In genomic region chr7:97579067-97579975, GRCm38 (mm10) we compare ENCODE assay signal across 8 mouse cellular contexts. TPM values are rescaled to one million over a fixed set of nuclear protein-coding genes. Genes with fewer than 3 reads are reported as not detected.
DNase-seq lines count a peak whose midpoint lies in the region; ATAC-seq and TF ChIP-seq lines count a peak whose summit lies in the region.

Gene Aamdc (minus strand): TSS chr7:97579497.
Gene Rsf1 (plus strand): TSS chr7:97579889.

- H3K27ac ChIP-seq in embryonic facial prominence, embryonic 14.5 days (replicated peaks; ENCODE audit: low read depth, low read length), result peak within 1 kb of the TSS; percentile 99
- peak within 1 kb of the TSS; percentile 85 for H3K27ac ChIP-seq in heart, adult 2 months
- peak within 1 kb of the TSS; percentile 99 for H3K27ac ChIP-seq in limb, embryonic 13.5 days
- H3K27ac ChIP-seq in midbrain, embryonic 16.5 days (ENCODE audit: low read length), result peak within 1 kb of the TSS; percentile 99

- TF ChIP-seq POLR2A in heart, adult 2 months (IDR thresholded peaks at IDR 0.05; ENCODE audit: insufficient read depth, low read depth, low read length), result peak; percentile 96

- H3K27me3 ChIP-seq in embryonic facial prominence, embryonic 14.5 days (replicated peaks; ENCODE audit: control insufficient read depth, insufficient read depth, low read length), result no peaks in the 10 kb centered on the region
- no peaks in the 10 kb centered on the region for H3K27me3 ChIP-seq in heart, adult 2 months (ENCODE audit: control insufficient read depth, insufficient read depth, low read length)
- no peaks in the 10 kb centered on the region for H3K27me3 ChIP-seq in limb, embryonic 13.5 days
- no peaks in the 10 kb centered on the region for H3K27me3 ChIP-seq in midbrain, embryonic 16.5 days (ENCODE audit: control insufficient read depth, insufficient read depth, low read depth, low read length)

- peak; percentile 93 for DNase-seq in 3T3-L1 (ENCODE audit: low read depth, low spot score)
- peak; percentile 80 to 90 for DNase-seq in adrenal gland, postnatal 4 days (ENCODE audit: low spot score in 2 of 2)
- DNase-seq in embryonic facial prominence, embryonic 14.5 days (ENCODE audit: low spot score), result peak; percentile 99
- peak; percentile 92 to 96 for DNase-seq in heart, adult 2 months
- peak; percentile 95 to 97 for DNase-seq in kidney, adult 8-10 months
- DNase-seq in spleen, postnatal 10 days (ENCODE audit: low spot score in 2 of 2), result peak; percentile 91 to 97

- peak within 1 kb of the TSS; percentile 100 for H3K4me3 ChIP-seq in embryonic facial prominence, embryonic 14.5 days (ENCODE audit: low read depth, low read length)
- peak within 1 kb of the TSS; percentile 95 for H3K4me3 ChIP-seq in heart, adult 2 months
- peak within 1 kb of the TSS; percentile 100 for H3K4me3 ChIP-seq in limb, embryonic 13.5 days
- H3K4me3 ChIP-seq in midbrain, embryonic 16.5 days (ENCODE audit: low read depth, low read length), result peak within 1 kb of the TSS; percentile 100

- TF ChIP-seq EP300 in heart, adult 2 months (IDR thresholded peaks at IDR 0.05; ENCODE audit: insufficient read depth, low read depth, low read length), result peak; percentile 79; the same call in 1 of the 2 replicates

- peak within 1 kb of the TSS; percentile 57 for H3K4me2 ChIP-seq in embryonic facial prominence, embryonic 14.5 days (ENCODE audit: low read depth, low read length)
- peak within 1 kb of the TSS; percentile 81 for H3K4me2 ChIP-seq in limb, embryonic 13.5 days (replicated peaks)
- H3K4me2 ChIP-seq in midbrain, embryonic 16.5 days (ENCODE audit: low read length), result peak within 1 kb of the TSS; percentile 84

- intact Hi-C loops in heart, adult 2 months (cut with DNase I), result loop anchor here (1.0 to 10.0 kb wide), 4 partner anchors 98 to 1773 kb away; partner anchors contain the start of genes Ints4 and Serpinh1

- WGBS in embryonic facial prominence, embryonic 14.5 days, result under 1% methylated on average over 52 of the region's 68 CpGs
- under 1% methylated on average over 53 of the region's 68 CpGs for WGBS in heart, adult 2 months
- WGBS in limb, embryonic 13.5 days, result under 1% methylated on average over 55 of the region's 68 CpGs
- WGBS in midbrain, embryonic 16.5 days, result under 1% methylated on average over 67 of the region's 68 CpGs

- 0 out of 2 replicates have a peak, but pooled peaks cover 3% of the 10 kb centered on the region for H3K9me3 ChIP-seq in embryonic facial prominence, embryonic 14.5 days (ENCODE audit: control insufficient read depth, low read length)
- no peaks in the 10 kb centered on the region for H3K9me3 ChIP-seq in limb, embryonic 13.5 days
- H3K9me3 ChIP-seq in midbrain, embryonic 16.5 days (replicated peaks; ENCODE audit: control insufficient read depth, low read length, poor library complexity, severe bottlenecking), result no peaks in the 10 kb centered on the region

- ATAC-seq in embryonic facial prominence, embryonic 14.5 days (ENCODE audit: low read depth), result peak; percentile 98
- peak; percentile 98 for ATAC-seq in limb, embryonic 13.5 days (ENCODE audit: low FRiP score, low read depth)
- ATAC-seq in midbrain, embryonic 16.5 days, result peak; percentile 98

- H3K36me3 ChIP-seq in embryonic facial prominence, embryonic 14.5 days (ENCODE audit: control insufficient read depth, insufficient read depth, low read length), result peaks cover 20% of the 10 kb centered on the region
- H3K36me3 ChIP-seq in heart, adult 2 months (ENCODE audit: control insufficient read depth, insufficient read depth, low read length), result no peaks in the 10 kb centered on the region
- peaks cover 13% of the 10 kb centered on the region for H3K36me3 ChIP-seq in limb, embryonic 13.5 days
- no peaks in the 10 kb centered on the region for H3K36me3 ChIP-seq in midbrain, embryonic 16.5 days (ENCODE audit: control insufficient read depth, insufficient read depth, low read length)

- H3K4me1 ChIP-seq in embryonic facial prominence, embryonic 14.5 days (ENCODE audit: control insufficient read depth, insufficient read depth, low read length), result 0 out of 2 replicates have a peak, but pooled peaks cover 3% of the 10 kb centered on the region
- peaks cover 4% of the 10 kb centered on the region; the same call in 1 of the 2 replicates for H3K4me1 ChIP-seq in heart, adult 2 months (ENCODE audit: control insufficient read depth, insufficient read depth, low read length)
- H3K4me1 ChIP-seq in limb, embryonic 13.5 days, result peaks cover 20% of the 10 kb centered on the region
- H3K4me1 ChIP-seq in midbrain, embryonic 16.5 days (ENCODE audit: control insufficient read depth, insufficient read depth, low read length), result peaks cover 14% of the 10 kb centered on the region

- TF ChIP-seq CTCF in heart, adult 2 months (IDR thresholded peaks at IDR 0.05), result peak; percentile 92

- H3K79me2 ChIP-seq in heart, adult 2 months (replicated peaks; ENCODE audit: control insufficient read depth, insufficient read depth, low read length), result 0 out of 2 replicates have a peak, but pooled peaks cover 3% of the 10 kb centered on the region

- peak within 1 kb of the TSS; percentile 100 for H3K9ac ChIP-seq in embryonic facial prominence, embryonic 14.5 days (ENCODE audit: low read depth, low read length)
- H3K9ac ChIP-seq in heart, adult 2 months (ENCODE audit: low read depth, low read length), result peak within 1 kb of the TSS; percentile 96
- H3K9ac ChIP-seq in limb, embryonic 13.5 days, result peak within 1 kb of the TSS; percentile 100
- H3K9ac ChIP-seq in midbrain, embryonic 16.5 days (ENCODE audit: low read depth, low read length), result peak within 1 kb of the TSS; percentile 100

RNA-seq across cellular contexts. Expression of gene Aamdc, which starts in this region (rescaled TPM):
- 10 to 100 TPM; 29.9 to 33.4 TPM for total RNA-seq in adrenal gland, postnatal 4 days (2021)
- 87.4 and 92.1 TPM in 2 replicates for polyA plus RNA-seq in embryonic facial prominence, embryonic 14.5 days (2014; fragmentation: Nextera tagmentation; extraction: Ambion mirVana)
- 10 to 100 TPM; 61.0 to 67.7 TPM for total RNA-seq in heart, adult 2 months (2021)
- 62.6 and 77.1 TPM in 2 replicates for polyA plus RNA-seq in heart, adult 2 months (2012; rRNA removed)
- 82.3 and 86.6 TPM in 2 replicates for polyA plus RNA-seq in limb, embryonic 13.5 days (2015; fragmentation: Nextera tagmentation; extraction: Ambion mirVana)
- 52.6 and 53.8 TPM in 2 replicates for polyA plus RNA-seq in midbrain, embryonic 16.5 days (2015; fragmentation: Nextera tagmentation; extraction: Ambion mirVana)

RNA-seq across cellular contexts. Expression of gene Rsf1, which starts in this region (rescaled TPM):
- total RNA-seq in adrenal gland, postnatal 4 days (2021), result 10 to 100 TPM; 35.4 to 40.4 TPM
- polyA plus RNA-seq in embryonic facial prominence, embryonic 14.5 days (2014; fragmentation: Nextera tagmentation; extraction: Ambion mirVana), result 18.0 and 20.8 TPM in 2 replicates
- total RNA-seq in heart, adult 2 months (2021), result 10 to 100 TPM; 14.6 to 15.7 TPM
- 1.5 and 3.0 TPM in 2 replicates for polyA plus RNA-seq in heart, adult 2 months (2012; rRNA removed)
- polyA plus RNA-seq in limb, embryonic 13.5 days (2015; fragmentation: Nextera tagmentation; extraction: Ambion mirVana), result 31.1 and 32.1 TPM in 2 replicates
- 26.9 and 35.6 TPM in 2 replicates for polyA plus RNA-seq in midbrain, embryonic 16.5 days (2015; fragmentation: Nextera tagmentation; extraction: Ambion mirVana)

Comparison
In these comparisons a context has a peak if more than half of its experiments do, and no peak if none do; other contexts are left out.
1. Peak in every context shown above with its lines: DNase-seq, ATAC-seq, H3K4me3 ChIP-seq and H3K27ac ChIP-seq.